Mouse (Mus musculus): ENCODE results near the gene Rasal1. TPM values are rescaled to one million over a fixed set of nuclear protein-coding genes. Genes with fewer than 3 reads are reported as not detected.

Gene Rasal1
- polyA plus RNA-seq, 1 experiment from 2014 or later, result 0.24 TPM

GRCm38 (mm10) chr5:120645851-120646250, 2.8 kb upstream of the Rasal1 start:
- Histone ChIP-seq H3K36me3 (no peaks in the 10 kb centered on the region), H3K27ac (replicated peaks) (no peak overlapping the region), H3K9ac (replicated peaks) (no peak overlapping the region), H3K9me3 (replicated peaks) (no peaks in the 10 kb centered on the region), H3K4me2 (no peak overlapping the region), H3K4me3 (replicated peaks) (no peak overlapping the region), H3K27me3 (replicated peaks) (peaks cover 49% of the 10 kb centered on the region), H3K4me1 (peaks cover 16% of the 10 kb centered on the region)
- ATAC-seq (ENCODE audit: low FRiP score), result no peak
- 51% methylated on average over 6 of the region's 6 CpGs for WGBS

GRCm38 (mm10) chr5:120647361-120647760, 1.3 kb upstream of the Rasal1 start:
- Histone ChIP-seq H3K4me3 (replicated peaks) (no peak overlapping the region), H3K36me3 (no peaks in the 10 kb centered on the region), H3K27ac (replicated peaks) (no peak overlapping the region), H3K27me3 (replicated peaks) (peaks cover 57% of the 10 kb centered on the region), H3K9ac (replicated peaks) (no peak overlapping the region), H3K4me2 (no peak overlapping the region), H3K4me1 (peaks cover 16% of the 10 kb centered on the region), H3K9me3 (replicated peaks) (no peaks in the 10 kb centered on the region)
- WGBS, result 82% methylated on average over 3 of the region's 4 CpGs
- no peak for ATAC-seq (ENCODE audit: low FRiP score)

- peaks cover 16% of the 10 kb centered on the region for H3K4me1 ChIP-seq
- peak overlapping the region; percentile 50; the same call in 1 of the 2 replicates for H3K4me2 ChIP-seq
- no peaks in the 10 kb centered on the region for H3K9me3 ChIP-seq (replicated peaks)
- H3K36me3 ChIP-seq, result no peaks in the 10 kb centered on the region
- H3K4me3 ChIP-seq (replicated peaks), result no peak overlapping the region; the same call in 1 of the 2 replicates
- 41% methylated on average over 12 of the region's 12 CpGs for WGBS
- no peak overlapping the region for H3K9ac ChIP-seq (replicated peaks)
- ATAC-seq (ENCODE audit: low FRiP score), result no peak
- peaks cover 60% of the 10 kb centered on the region for H3K27me3 ChIP-seq (replicated peaks)
- H3K27ac ChIP-seq (replicated peaks), result no peak overlapping the region
Observed at GRCm38 (mm10) chr5:120647814-120648491, 659 bp upstream of the Rasal1 start.

- ATAC-seq (ENCODE audit: low FRiP score), result 0 out of 2 replicates have a peak, but pooled peaks have one; percentile 24
- WGBS, result 3% methylated on average over 21 of the region's 21 CpGs
- H3K9ac ChIP-seq (replicated peaks), result no peak overlapping the region
- peak overlapping the region; percentile 50 for H3K4me2 ChIP-seq
- H3K9me3 ChIP-seq (replicated peaks), result no peaks in the 10 kb centered on the region
- no peak overlapping the region for H3K27ac ChIP-seq (replicated peaks)
- peaks cover 57% of the 10 kb centered on the region for H3K27me3 ChIP-seq (replicated peaks)
- H3K4me3 ChIP-seq (replicated peaks), result peak overlapping the region; percentile 30
- H3K36me3 ChIP-seq, result no peaks in the 10 kb centered on the region
- peaks cover 16% of the 10 kb centered on the region for H3K4me1 ChIP-seq
Observed at GRCm38 (mm10) chr5:120649374-120649933, 842 bp downstream of the Rasal1 start.

- Histone ChIP-seq H3K27me3 (replicated peaks) (peaks cover 57% of the 10 kb centered on the region), H3K9ac (replicated peaks) (no peak overlapping the region), H3K27ac (replicated peaks) (no peak overlapping the region), H3K4me3 (replicated peaks) (no peak overlapping the region), H3K4me2 (no peak overlapping the region), H3K4me1 (peaks cover 16% of the 10 kb centered on the region), H3K36me3 (no peaks in the 10 kb centered on the region), H3K9me3 (replicated peaks) (no peaks in the 10 kb centered on the region)
- 24% methylated on average over 13 of the region's 13 CpGs for WGBS
- no peak for ATAC-seq (ENCODE audit: low FRiP score)
Observed at GRCm38 (mm10) chr5:120649938-120650337, 1.3 kb downstream of the Rasal1 start.

GRCm38 (mm10) chr5:120651230-120651629, 2.6 kb downstream of the Rasal1 start:
- Histone ChIP-seq H3K9me3 (replicated peaks) (no peaks in the 10 kb centered on the region), H3K27ac (replicated peaks) (no peak overlapping the region), H3K4me2 (no peak overlapping the region), H3K4me3 (replicated peaks) (no peak overlapping the region), H3K36me3 (no peaks in the 10 kb centered on the region), H3K9ac (replicated peaks) (no peak overlapping the region), H3K27me3 (replicated peaks) (peaks cover 54% of the 10 kb centered on the region), H3K4me1 (peaks cover 16% of the 10 kb centered on the region)
- WGBS, result 83% methylated on average over 5 of the region's 5 CpGs
- ATAC-seq (ENCODE audit: low FRiP score), result no peak

- no peak for ATAC-seq (ENCODE audit: low FRiP score)
- Histone ChIP-seq H3K36me3 (no peaks in the 10 kb centered on the region), H3K9ac (replicated peaks) (no peak overlapping the region), H3K4me2 (no peak overlapping the region), H3K27ac (replicated peaks) (no peak overlapping the region), H3K4me1 (peaks cover 15% of the 10 kb centered on the region), H3K27me3 (replicated peaks) (peaks cover 39% of the 10 kb centered on the region), H3K4me3 (replicated peaks) (no peak overlapping the region), H3K9me3 (replicated peaks) (no peaks in the 10 kb centered on the region)
- WGBS, result 87% methylated on average over 28 of the region's 28 CpGs
Observed at GRCm38 (mm10) chr5:120652915-120653701, 4.5 kb downstream of the Rasal1 start.

- no peak for ATAC-seq (ENCODE audit: low FRiP score)
- 90% methylated on average over 2 of the region's 2 CpGs for WGBS
- Histone ChIP-seq H3K27ac (replicated peaks) (no peak overlapping the region), H3K4me2 (no peak overlapping the region), H3K4me1 (peaks cover 7% of the 10 kb centered on the region), H3K9ac (replicated peaks) (no peak overlapping the region), H3K9me3 (replicated peaks) (no peaks in the 10 kb centered on the region), H3K36me3 (no peaks in the 10 kb centered on the region), H3K27me3 (replicated peaks) (peaks cover 31% of the 10 kb centered on the region), H3K4me3 (replicated peaks) (no peak overlapping the region)
Observed at GRCm38 (mm10) chr5:120653873-120654272, 5.3 kb downstream of the Rasal1 start.

GRCm38 (mm10) chr5:120656281-120656751, 7.7 kb downstream of the Rasal1 start:
- H3K27ac ChIP-seq (replicated peaks), result no peak overlapping the region
- ATAC-seq (ENCODE audit: low FRiP score), result no peak
- H3K9me3 ChIP-seq (replicated peaks), result no peaks in the 10 kb centered on the region
- H3K4me2 ChIP-seq, result no peak overlapping the region
- WGBS, result 81% methylated on average over 12 of the region's 12 CpGs
- no peak overlapping the region for H3K4me3 ChIP-seq (replicated peaks)
- H3K4me1 ChIP-seq, result peaks cover 6% of the 10 kb centered on the region
- H3K27me3 ChIP-seq (replicated peaks), result 0 out of 2 replicates have a peak, but pooled peaks cover 8% of the 10 kb centered on the region
- H3K9ac ChIP-seq (replicated peaks), result no peak overlapping the region
- H3K36me3 ChIP-seq, result no peaks in the 10 kb centered on the region

- Histone ChIP-seq H3K27ac (replicated peaks) (peak overlapping the region; percentile 58), H3K4me1 (peaks cover 6% of the 10 kb centered on the region), H3K4me2 (no peak overlapping the region), H3K4me3 (replicated peaks) (no peak overlapping the region), H3K9me3 (replicated peaks) (no peaks in the 10 kb centered on the region), H3K27me3 (replicated peaks) (0 out of 2 replicates have a peak, but pooled peaks cover 6% of the 10 kb centered on the region), H3K36me3 (no peaks in the 10 kb centered on the region), H3K9ac (replicated peaks) (no peak overlapping the region)
- 31% methylated on average over 5 of the region's 5 CpGs for WGBS
- ATAC-seq (ENCODE audit: low FRiP score), result peak; percentile 53; the same call in 1 of the 2 replicates
Observed at GRCm38 (mm10) chr5:120660816-120661215, 12.2 kb downstream of the Rasal1 start.

- no peak for ATAC-seq (ENCODE audit: low FRiP score)
- Histone ChIP-seq H3K4me1 (peaks cover 6% of the 10 kb centered on the region), H3K4me2 (no peak overlapping the region), H3K27me3 (replicated peaks) (peaks cover 15% of the 10 kb centered on the region; the same call in 1 of the 2 replicates), H3K4me3 (replicated peaks) (no peak overlapping the region), H3K9ac (replicated peaks) (no peak overlapping the region), H3K27ac (replicated peaks) (no peak overlapping the region), H3K9me3 (replicated peaks) (no peaks in the 10 kb centered on the region), H3K36me3 (no peaks in the 10 kb centered on the region)
- 61% methylated on average over 2 of the region's 2 CpGs for WGBS
Observed at GRCm38 (mm10) chr5:120664888-120665287, 16.3 kb downstream of the Rasal1 start.

Data from neural tube, embryonic 15.5 days (tissue).